Mouse (Mus musculus): ENCODE measurements around the gene Pnrc2. TPM values are rescaled to one million over a fixed set of nuclear protein-coding genes. Genes with fewer than 3 reads are reported as not detected.
A peak's percentile ranks its signal among the peaks of the same experiment; 100 is the strongest.

Pnrc2 gene
- polyA plus RNA-seq, 1 experiment from 2014 or later = 53.2 TPM

- H3K27me3 ChIP-seq (ENCODE audit: insufficient read depth, low read length) = no peaks in the 10 kb centered on the region
- DNase-seq = peak; percentile 81
- WGBS (ENCODE audit: insufficient replicate concordance) = 3% methylated on average over 9 of the region's 9 CpGs
- H3K27ac ChIP-seq (ENCODE audit: low read depth) = peak overlapping the region; percentile 98
- TF ChIP-seq CTCF (IDR thresholded peaks at IDR 0.05; ENCODE audit: low read depth) = no peak
- no peak for TF ChIP-seq EP300 (IDR thresholded peaks at IDR 0.05; ENCODE audit: low read depth)
- peak overlapping the region; percentile 76 for H3K4me2 ChIP-seq (ENCODE audit: low read depth, low read length)
- no peaks in the 10 kb centered on the region for H3K9me3 ChIP-seq (ENCODE audit: low read length)
- peak; percentile 4 for ATAC-seq
- peaks cover 38% of the 10 kb centered on the region for H3K4me1 ChIP-seq (ENCODE audit: insufficient read depth)
- H3K9ac ChIP-seq (replicated peaks) = peak overlapping the region; percentile 53
- H3K36me3 ChIP-seq (replicated peaks; ENCODE audit: insufficient read depth, low read length) = peaks cover 16% of the 10 kb centered on the region
- peak overlapping the region; percentile 33 for H3K4me3 ChIP-seq (ENCODE audit: low read depth, low read length)
Measured at GRCm38 (mm10) chr4:135875991-135876582, 2.4 kb upstream of the Pnrc2 start.

DNA sequence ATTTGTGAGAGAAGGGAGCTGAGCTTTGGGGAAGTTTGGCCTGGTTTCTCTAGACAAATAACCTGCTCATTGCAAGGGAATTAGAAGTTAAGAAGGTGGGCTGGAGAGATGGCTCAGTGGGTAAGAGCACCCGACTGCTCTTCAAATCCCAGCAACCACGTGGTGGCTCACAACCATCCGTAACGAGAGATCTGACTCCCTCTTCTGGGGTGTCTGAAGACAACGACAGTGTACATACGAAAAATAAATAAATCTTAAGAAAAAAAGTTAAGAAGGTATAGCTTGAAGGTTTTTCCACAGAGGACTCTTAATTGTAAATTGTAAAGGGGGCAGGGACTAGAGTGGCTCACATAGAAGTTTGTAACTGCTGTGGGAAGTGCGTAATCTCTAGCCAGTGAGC is 1.9 kb upstream of the Pnrc2 start:
- Histone ChIP-seq H3K9ac (replicated peaks) (peak overlapping the region; percentile 53), H3K4me3 (ENCODE audit: low read depth, low read length) (peak overlapping the region; percentile 33; the same call in 1 of the 2 replicates), H3K36me3 (replicated peaks; ENCODE audit: insufficient read depth, low read length) (peaks cover 20% of the 10 kb centered on the region), H3K4me1 (ENCODE audit: insufficient read depth) (peaks cover 38% of the 10 kb centered on the region), H3K4me2 (ENCODE audit: low read depth, low read length) (peak overlapping the region; percentile 76), H3K27ac (ENCODE audit: low read depth) (peak overlapping the region; percentile 98), H3K27me3 (ENCODE audit: insufficient read depth, low read length) (no peaks in the 10 kb centered on the region), H3K9me3 (ENCODE audit: low read length) (no peaks in the 10 kb centered on the region)
- ATAC-seq (no peak), DNase-seq (peak; percentile 12)
- TF ChIP-seq CTCF (IDR thresholded peaks at IDR 0.05; ENCODE audit: low read depth) = no peak
- TF ChIP-seq EP300 (IDR thresholded peaks at IDR 0.05; ENCODE audit: low read depth) = no peak
- whole genome bisulfite sequencing (ENCODE audit: insufficient replicate concordance) = 30% methylated on average over 7 of the region's 7 CpGs

DNA sequence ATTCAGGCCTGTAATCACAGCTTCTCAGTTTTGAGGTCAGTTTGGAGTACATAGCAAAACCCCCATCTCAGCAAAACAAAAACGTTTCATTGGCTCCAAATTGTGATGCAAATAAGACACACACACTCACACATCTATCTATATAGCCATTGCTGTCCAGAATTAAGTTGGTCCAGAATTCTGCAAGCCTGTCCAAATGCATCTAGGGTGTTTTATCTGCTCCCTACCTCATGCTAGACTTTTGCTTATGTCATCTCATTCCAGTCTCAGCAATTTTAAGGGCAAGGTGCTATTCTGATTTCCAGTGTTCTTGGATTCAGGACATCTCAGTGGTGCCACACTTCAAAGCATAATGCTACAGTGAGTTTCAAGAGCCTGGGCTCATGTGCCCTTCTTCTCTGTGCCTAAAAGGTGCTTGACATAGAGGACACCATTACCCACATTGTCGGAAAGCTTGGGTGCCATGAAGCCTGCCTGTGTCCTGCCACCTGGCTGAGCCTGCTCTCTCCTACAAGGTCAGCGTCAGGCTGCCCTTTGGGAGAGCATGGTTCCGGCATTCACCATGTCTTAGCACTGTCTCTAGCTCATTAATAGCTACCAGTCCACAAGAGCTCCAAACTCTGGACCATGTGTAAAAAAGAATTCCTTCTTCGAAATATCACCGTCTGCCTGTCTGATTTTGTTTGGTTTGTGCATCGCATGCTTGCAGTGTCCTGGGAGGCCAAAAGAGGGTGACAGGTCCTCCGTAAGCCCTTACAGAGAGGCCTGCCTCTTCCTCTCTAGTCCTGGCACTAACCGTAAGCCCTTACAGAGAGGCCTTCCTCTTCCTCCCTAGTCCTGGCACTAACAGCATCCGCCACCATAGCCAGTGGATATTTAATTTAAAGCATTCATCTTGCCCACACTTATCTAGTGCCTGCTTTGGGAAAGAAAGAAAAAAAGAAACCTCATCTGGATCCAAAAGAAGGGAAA is 1.2 kb upstream of the Pnrc2 start:
- Histone ChIP-seq H3K4me2 (ENCODE audit: low read depth, low read length) (peak overlapping the region; percentile 88), H3K4me1 (ENCODE audit: insufficient read depth) (peaks cover 38% of the 10 kb centered on the region), H3K9ac (replicated peaks) (no peak overlapping the region), H3K9me3 (ENCODE audit: low read length) (no peaks in the 10 kb centered on the region), H3K36me3 (replicated peaks; ENCODE audit: insufficient read depth, low read length) (peaks cover 23% of the 10 kb centered on the region), H3K4me3 (ENCODE audit: low read depth, low read length) (no peak overlapping the region), H3K27ac (ENCODE audit: low read depth) (peak overlapping the region; percentile 98), H3K27me3 (ENCODE audit: insufficient read depth, low read length) (no peaks in the 10 kb centered on the region)
- WGBS (ENCODE audit: insufficient replicate concordance) = 64% methylated on average over 10 of the region's 10 CpGs
- TF ChIP-seq CTCF (IDR thresholded peaks at IDR 0.05; ENCODE audit: low read depth) (no peak; the same call in 1 of the 2 replicates), EP300 (IDR thresholded peaks at IDR 0.05; ENCODE audit: low read depth) (no peak)
- DNase-seq (peak; percentile 24), ATAC-seq (no peak)

GRCm38 (mm10) chr4:135872589-135873391 is 860 bp downstream of the Pnrc2 start:
- 7% methylated on average over 17 of the region's 17 CpGs for WGBS (ENCODE audit: insufficient replicate concordance)
- H3K36me3 ChIP-seq (replicated peaks; ENCODE audit: insufficient read depth, low read length) = peaks cover 35% of the 10 kb centered on the region
- DNase-seq (peak; percentile 20), ATAC-seq (no peak)
- H3K9me3 ChIP-seq (ENCODE audit: low read length) = no peaks in the 10 kb centered on the region
- H3K9ac ChIP-seq (replicated peaks) = peak overlapping the region; percentile 90
- peak overlapping the region; percentile 98 for H3K27ac ChIP-seq (ENCODE audit: low read depth)
- H3K4me1 ChIP-seq (ENCODE audit: insufficient read depth) = peaks cover 42% of the 10 kb centered on the region
- H3K27me3 ChIP-seq (ENCODE audit: insufficient read depth, low read length) = no peaks in the 10 kb centered on the region
- H3K4me3 ChIP-seq (ENCODE audit: low read depth, low read length) = peak overlapping the region; percentile 74
- TF ChIP-seq EP300 (IDR thresholded peaks at IDR 0.05; ENCODE audit: low read depth) (no peak), CTCF (IDR thresholded peaks at IDR 0.05; ENCODE audit: low read depth) (no peak)
- peak overlapping the region; percentile 88 for H3K4me2 ChIP-seq (ENCODE audit: low read depth, low read length)

- H3K4me3 ChIP-seq (ENCODE audit: low read depth, low read length) = peak overlapping the region; percentile 74
- TF ChIP-seq EP300 (IDR thresholded peaks at IDR 0.05; ENCODE audit: low read depth) (no peak), CTCF (IDR thresholded peaks at IDR 0.05; ENCODE audit: low read depth) (no peak)
- H3K4me1 ChIP-seq (ENCODE audit: insufficient read depth) = peaks cover 41% of the 10 kb centered on the region
- peaks cover 35% of the 10 kb centered on the region for H3K36me3 ChIP-seq (replicated peaks; ENCODE audit: insufficient read depth, low read length)
- DNase-seq (peak; percentile 10), ATAC-seq (no peak)
- H3K27ac ChIP-seq (ENCODE audit: low read depth) = peak overlapping the region; percentile 5; the same call in 1 of the 2 replicates
- no peaks in the 10 kb centered on the region for H3K9me3 ChIP-seq (ENCODE audit: low read length)
- H3K27me3 ChIP-seq (ENCODE audit: insufficient read depth, low read length) = no peaks in the 10 kb centered on the region
- H3K9ac ChIP-seq (replicated peaks) = peak overlapping the region; percentile 90
- WGBS (ENCODE audit: insufficient replicate concordance) = 37% methylated on average over 3 of the region's 3 CpGs
- H3K4me2 ChIP-seq (ENCODE audit: low read depth, low read length) = peak overlapping the region; percentile 88
Measured at GRCm38 (mm10) chr4:135872015-135872414, 1.6 kb downstream of the Pnrc2 start.
